Mouse (Mus musculus): ENCODE measurements at regions not wholly inside any gene's neighbourhood (a gene's known extent, or its start where the extent isn't known, plus 50 kb on each side); places are given as distances from the start of the nearest gene placed in this dataset.

DNA sequence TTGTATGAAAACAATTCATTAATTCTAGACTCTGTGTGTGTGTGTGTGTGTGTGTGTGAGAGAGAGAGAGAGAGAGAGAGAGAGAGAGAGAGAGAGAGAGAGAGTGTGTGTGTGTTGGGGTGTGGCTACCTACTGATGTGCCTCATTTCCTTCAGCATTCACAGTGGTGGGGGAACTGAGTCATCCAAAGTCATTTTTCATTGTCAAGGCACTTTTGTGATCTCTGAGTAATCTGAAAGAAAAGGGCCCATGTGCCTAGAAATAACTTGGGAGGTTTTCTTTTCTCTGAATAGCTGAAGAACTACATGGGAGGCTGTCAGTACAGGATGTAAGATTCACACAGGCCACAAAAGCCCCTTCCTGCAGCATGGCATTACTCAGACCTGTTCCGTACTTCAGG is 159.3 kb upstream of the Pter start:
- H3K4me1 ChIP-seq = no peaks in the 10 kb centered on the region
- no peak overlapping the region for H3K4me2 ChIP-seq (replicated peaks)
- no peaks in the 10 kb centered on the region for H3K36me3 ChIP-seq
- no peak overlapping the region for H3K27ac ChIP-seq
- no peak for ATAC-seq (ENCODE audit: low FRiP score, low read depth)
- WGBS = 76% methylated on average over 1 of the region's 1 CpGs
- H3K9me3 ChIP-seq = no peaks in the 10 kb centered on the region
- no peak overlapping the region for H3K4me3 ChIP-seq
- H3K27me3 ChIP-seq (replicated peaks) = no peaks in the 10 kb centered on the region
- no peak overlapping the region for H3K9ac ChIP-seq

DNA sequence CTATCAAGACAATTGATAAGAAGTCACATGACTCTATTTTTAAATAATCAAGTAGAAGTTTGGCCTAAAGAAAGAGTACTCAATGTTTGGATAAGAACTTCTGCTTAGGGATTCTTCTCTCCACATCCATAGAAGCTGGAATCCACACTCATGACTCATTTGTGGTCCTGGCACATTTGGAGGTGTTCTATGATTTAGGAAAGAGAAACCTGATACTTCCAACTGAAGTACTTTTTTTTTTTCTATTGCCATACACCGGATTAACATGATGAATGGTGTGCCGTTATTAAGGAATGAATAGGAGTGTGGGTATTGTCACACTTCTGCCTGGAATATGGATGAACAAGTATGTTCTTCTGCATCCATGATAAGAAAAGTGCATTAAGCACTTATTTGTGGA is 158.5 kb upstream of the Pter start:
- ATAC-seq (ENCODE audit: low FRiP score, low read depth) = no peak
- 98% methylated on average over 2 of the region's 2 CpGs for WGBS

DNA sequence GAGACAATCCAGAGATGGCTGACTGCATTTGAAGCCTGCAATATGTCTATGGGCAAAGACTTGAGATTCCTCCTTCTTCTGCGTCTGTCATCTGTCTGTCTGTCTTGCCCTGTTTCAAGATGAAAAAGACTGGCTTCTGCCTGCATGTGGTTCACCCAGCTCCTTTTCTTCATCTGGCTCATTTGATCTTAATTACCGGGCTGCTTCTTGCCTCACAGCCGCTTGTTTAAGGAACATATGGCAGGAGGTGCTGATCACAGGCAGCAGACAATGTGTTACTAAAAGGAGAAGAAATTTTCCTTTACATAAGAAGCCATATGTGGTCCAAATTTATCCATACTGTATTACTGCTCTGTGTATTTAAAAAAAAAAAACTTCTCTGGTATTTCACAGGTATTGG is 147.0 kb upstream of the Pter start:
- ATAC-seq (ENCODE audit: low FRiP score, low read depth) = no peak
- Histone ChIP-seq H3K4me2 (replicated peaks) (no peak overlapping the region), H3K4me3 (no peak overlapping the region), H3K27me3 (replicated peaks) (no peaks in the 10 kb centered on the region), H3K36me3 (no peaks in the 10 kb centered on the region), H3K9ac (no peak overlapping the region), H3K9me3 (no peaks in the 10 kb centered on the region), H3K27ac (no peak overlapping the region), H3K4me1 (no peaks in the 10 kb centered on the region)
- 64% methylated on average over 3 of the region's 3 CpGs for WGBS

More for the DNA sequence above, 158.5 kb upstream of the Pter start:
- Histone ChIP-seq H3K9me3 (no peaks in the 10 kb centered on the region), H3K36me3 (no peaks in the 10 kb centered on the region), H3K4me3 (no peak overlapping the region), H3K4me2 (replicated peaks) (no peak overlapping the region), H3K9ac (no peak overlapping the region), H3K4me1 (no peaks in the 10 kb centered on the region), H3K27ac (no peak overlapping the region), H3K27me3 (replicated peaks) (no peaks in the 10 kb centered on the region)

DNA sequence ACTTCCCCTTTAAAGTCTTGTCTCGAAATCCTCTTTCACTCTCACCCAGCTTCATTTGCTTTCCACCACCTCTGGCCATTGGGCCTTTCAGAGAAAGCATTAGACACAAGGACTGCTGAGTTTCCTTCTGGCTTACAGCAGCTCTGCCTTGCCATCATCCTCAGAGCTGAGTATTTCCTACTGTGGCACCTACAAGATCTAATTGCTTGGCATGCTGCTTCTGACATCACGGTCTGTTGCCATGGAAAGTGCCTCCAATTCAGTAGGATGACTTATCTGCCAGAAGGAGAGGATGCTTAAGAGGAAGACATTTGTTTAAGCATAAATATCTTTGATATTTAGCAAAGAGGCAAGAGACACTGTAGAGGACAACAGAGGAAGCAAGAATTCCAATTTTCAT is 146.1 kb upstream of the Pter start:
- Histone ChIP-seq H3K9me3 (no peaks in the 10 kb centered on the region), H3K4me1 (no peaks in the 10 kb centered on the region), H3K4me2 (replicated peaks) (no peak overlapping the region), H3K36me3 (no peaks in the 10 kb centered on the region), H3K4me3 (no peak overlapping the region), H3K27ac (no peak overlapping the region), H3K27me3 (replicated peaks) (no peaks in the 10 kb centered on the region), H3K9ac (no peak overlapping the region)
- 66% methylated on average over 2 of the region's 2 CpGs for WGBS
- no peak for ATAC-seq (ENCODE audit: low FRiP score, low read depth)

DNA sequence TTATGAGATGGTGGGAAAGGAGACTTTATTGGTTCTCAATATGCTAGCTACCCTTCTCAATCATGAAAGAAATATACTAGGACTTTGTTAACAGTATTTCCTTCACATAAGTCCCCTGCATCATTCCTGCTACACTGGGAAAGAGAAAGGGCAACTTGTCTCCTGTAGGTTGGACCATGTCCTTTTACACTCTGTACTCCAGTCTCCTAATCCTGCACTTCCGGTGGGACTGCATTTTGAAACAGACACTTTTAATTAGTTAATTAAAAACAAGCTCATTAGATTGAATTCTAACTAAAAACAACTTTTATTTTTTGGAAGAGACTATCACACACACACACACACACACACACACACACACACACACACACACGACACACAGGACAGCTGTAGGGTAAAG is 131.2 kb upstream of the Pter start:
- H3K27ac ChIP-seq = no peak overlapping the region
- no peak overlapping the region for H3K4me2 ChIP-seq (replicated peaks)
- no peaks in the 10 kb centered on the region for H3K4me1 ChIP-seq
- WGBS = 79% methylated on average over 2 of the region's 2 CpGs
- H3K36me3 ChIP-seq = no peaks in the 10 kb centered on the region
- H3K27me3 ChIP-seq (replicated peaks) = no peaks in the 10 kb centered on the region
- no peak for ATAC-seq (ENCODE audit: low FRiP score, low read depth)
- no peak overlapping the region for H3K9ac ChIP-seq
- H3K9me3 ChIP-seq = no peaks in the 10 kb centered on the region
- no peak overlapping the region for H3K4me3 ChIP-seq

DNA sequence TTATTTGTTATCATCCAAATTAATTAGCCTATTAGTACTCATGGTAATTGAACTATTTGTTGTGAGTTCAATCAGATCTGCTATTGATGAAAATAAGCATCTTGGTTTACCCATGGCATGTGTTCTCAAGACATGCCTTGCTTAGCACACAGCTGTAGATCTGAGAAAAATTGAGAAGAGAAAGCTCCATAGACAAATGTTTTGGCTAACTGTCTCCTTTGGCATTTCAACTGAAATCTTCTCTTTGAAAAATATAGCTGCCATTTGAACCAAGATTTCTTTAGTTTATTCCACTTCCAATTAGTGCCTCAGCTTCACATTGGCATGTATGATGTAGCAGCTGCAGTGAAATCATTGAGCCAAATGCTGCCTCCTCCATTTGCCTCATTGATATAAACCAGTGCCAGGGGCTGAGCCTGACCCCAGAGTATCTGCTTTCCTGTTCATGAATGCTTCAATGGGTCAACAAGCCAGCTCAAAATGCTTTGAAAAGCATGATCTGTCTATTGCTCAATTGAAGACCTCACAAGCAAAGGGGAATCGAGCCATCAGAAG is 126.1 kb upstream of the Pter start:
- no peaks in the 10 kb centered on the region for H3K9me3 ChIP-seq
- no peak overlapping the region for H3K9ac ChIP-seq
- H3K4me3 ChIP-seq = no peak overlapping the region
- 76% methylated on average over 1 of the region's 1 CpGs for WGBS
- ATAC-seq (ENCODE audit: low FRiP score, low read depth) = no peak
- no peaks in the 10 kb centered on the region for H3K36me3 ChIP-seq
- H3K4me1 ChIP-seq = no peaks in the 10 kb centered on the region
- no peaks in the 10 kb centered on the region for H3K27me3 ChIP-seq (replicated peaks)
- no peak overlapping the region for H3K27ac ChIP-seq
- H3K4me2 ChIP-seq (replicated peaks) = no peak overlapping the region

DNA sequence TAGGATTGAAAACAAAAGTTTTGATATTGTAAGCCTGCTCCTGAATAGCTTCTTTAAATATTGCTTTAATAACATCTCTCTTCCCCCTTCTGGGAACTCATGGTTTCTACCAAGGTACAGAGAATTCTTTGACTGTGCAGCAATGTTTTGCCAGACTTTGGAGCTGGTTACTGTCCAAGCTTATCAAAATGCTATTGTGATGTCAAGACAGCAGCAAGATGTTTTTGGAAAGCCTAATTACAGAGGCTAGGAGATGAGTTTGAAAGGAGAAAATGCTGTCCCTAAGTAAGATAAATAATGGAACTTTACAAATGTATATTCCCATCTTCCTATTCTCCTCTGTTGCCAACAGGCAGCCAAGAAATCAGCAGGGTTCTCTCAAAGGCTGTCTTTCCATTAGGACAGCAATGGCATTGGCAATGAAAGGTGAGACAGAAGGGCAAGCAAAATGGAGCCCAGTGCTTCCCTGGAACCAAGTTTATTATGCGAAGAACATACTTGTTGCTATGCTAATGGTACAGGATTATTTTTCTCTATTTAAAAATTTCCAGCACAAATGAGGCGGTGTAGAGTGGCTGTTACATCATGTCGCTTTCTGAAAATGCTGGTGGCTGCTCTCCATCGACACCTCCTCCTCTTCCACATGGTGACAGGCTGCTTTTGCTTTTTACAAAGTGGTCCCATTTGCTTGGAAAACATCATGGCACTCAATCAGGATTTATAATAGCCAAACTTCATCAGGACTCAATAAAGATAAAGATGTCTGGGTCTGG is 124.5 kb upstream of the Pter start:
- Histone ChIP-seq H3K4me3 (no peak overlapping the region), H3K4me2 (replicated peaks) (no peak overlapping the region), H3K27ac (no peak overlapping the region), H3K9ac (no peak overlapping the region), H3K36me3 (no peaks in the 10 kb centered on the region), H3K9me3 (no peaks in the 10 kb centered on the region), H3K27me3 (replicated peaks) (no peaks in the 10 kb centered on the region), H3K4me1 (no peaks in the 10 kb centered on the region)
- WGBS = 89% methylated on average over 4 of the region's 4 CpGs
- ATAC-seq (ENCODE audit: low FRiP score, low read depth) = no peak

DNA sequence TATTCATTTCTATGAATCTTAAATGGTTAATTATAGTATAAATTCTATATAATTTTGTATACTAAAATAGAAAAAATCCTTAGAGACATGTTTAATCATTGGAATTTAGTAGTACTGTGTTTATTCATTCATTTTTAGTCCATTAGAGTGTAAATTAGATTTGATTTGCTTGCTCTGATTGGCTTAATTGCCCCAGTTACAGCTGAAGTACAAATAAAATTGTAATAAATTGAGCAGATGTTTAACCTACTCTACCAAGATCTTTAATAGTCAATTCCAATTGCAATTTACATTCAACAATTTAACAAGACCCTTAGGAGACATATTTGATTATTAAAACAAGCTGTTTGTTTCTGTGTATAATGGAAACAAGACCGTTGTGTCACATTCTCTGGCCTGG is 121.2 kb upstream of the Pter start:
- Histone ChIP-seq H3K9ac (no peak overlapping the region), H3K9me3 (no peaks in the 10 kb centered on the region), H3K27ac (no peak overlapping the region), H3K4me1 (no peaks in the 10 kb centered on the region), H3K36me3 (no peaks in the 10 kb centered on the region), H3K27me3 (replicated peaks) (no peaks in the 10 kb centered on the region), H3K4me3 (no peak overlapping the region), H3K4me2 (replicated peaks) (no peak overlapping the region)
- ATAC-seq (ENCODE audit: low FRiP score, low read depth) = no peak
- WGBS = 73% methylated on average over 1 of the region's 1 CpGs

DNA sequence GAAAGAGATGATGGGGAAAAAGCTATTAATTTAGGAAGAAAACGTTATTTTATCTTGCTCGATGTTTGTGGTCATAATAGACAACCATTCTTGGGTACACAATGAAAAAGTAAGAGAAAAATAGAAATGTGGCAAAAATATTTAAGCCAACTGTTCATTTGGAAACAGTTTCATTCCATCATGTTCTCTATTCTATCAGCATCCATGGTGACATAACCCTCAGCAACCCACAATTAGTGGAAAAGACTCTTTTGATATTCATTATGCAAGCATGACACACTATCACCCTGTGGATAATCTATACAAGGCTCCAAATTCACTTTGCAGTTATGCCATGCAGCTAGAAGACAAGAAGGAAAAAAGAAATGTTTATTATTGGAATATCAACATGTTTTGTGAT is 118.7 kb upstream of the Pter start:
- no peak overlapping the region for H3K9ac ChIP-seq
- no peak overlapping the region for H3K4me3 ChIP-seq
- H3K4me2 ChIP-seq (replicated peaks) = no peak overlapping the region
- no peaks in the 10 kb centered on the region for H3K4me1 ChIP-seq
- no peak overlapping the region for H3K27ac ChIP-seq
- no peaks in the 10 kb centered on the region for H3K27me3 ChIP-seq (replicated peaks)
- WGBS = 81% methylated on average over 2 of the region's 2 CpGs
- no peaks in the 10 kb centered on the region for H3K36me3 ChIP-seq
- no peak for ATAC-seq (ENCODE audit: low FRiP score, low read depth)
- no peaks in the 10 kb centered on the region for H3K9me3 ChIP-seq

DNA sequence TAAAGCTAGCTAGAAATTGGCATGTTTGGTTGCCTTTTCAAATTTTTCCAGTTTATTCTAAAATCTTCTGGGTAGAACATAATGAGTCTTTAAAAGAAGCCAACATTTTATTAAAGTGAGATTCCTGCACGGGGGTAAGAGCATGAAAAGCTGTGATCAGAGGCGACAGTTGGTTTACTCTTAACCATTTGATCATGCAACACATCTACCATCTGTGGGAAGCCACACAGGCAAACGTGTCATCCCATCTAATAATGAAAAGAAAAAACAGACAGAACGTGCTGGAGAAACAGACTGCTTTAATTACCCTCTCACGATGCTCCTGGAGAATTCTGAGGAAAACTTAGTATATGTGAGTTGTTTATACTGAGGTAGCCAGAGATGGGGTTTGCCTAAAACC is 115.4 kb upstream of the Pter start:
- no peak overlapping the region for H3K27ac ChIP-seq
- no peaks in the 10 kb centered on the region for H3K36me3 ChIP-seq
- H3K9ac ChIP-seq = no peak overlapping the region
- 76% methylated on average over 5 of the region's 5 CpGs for WGBS
- H3K4me1 ChIP-seq = no peaks in the 10 kb centered on the region
- H3K9me3 ChIP-seq = no peaks in the 10 kb centered on the region
- no peak overlapping the region for H3K4me3 ChIP-seq
- no peak for ATAC-seq (ENCODE audit: low FRiP score, low read depth)
- H3K27me3 ChIP-seq (replicated peaks) = no peaks in the 10 kb centered on the region
- no peak overlapping the region for H3K4me2 ChIP-seq (replicated peaks)

DNA sequence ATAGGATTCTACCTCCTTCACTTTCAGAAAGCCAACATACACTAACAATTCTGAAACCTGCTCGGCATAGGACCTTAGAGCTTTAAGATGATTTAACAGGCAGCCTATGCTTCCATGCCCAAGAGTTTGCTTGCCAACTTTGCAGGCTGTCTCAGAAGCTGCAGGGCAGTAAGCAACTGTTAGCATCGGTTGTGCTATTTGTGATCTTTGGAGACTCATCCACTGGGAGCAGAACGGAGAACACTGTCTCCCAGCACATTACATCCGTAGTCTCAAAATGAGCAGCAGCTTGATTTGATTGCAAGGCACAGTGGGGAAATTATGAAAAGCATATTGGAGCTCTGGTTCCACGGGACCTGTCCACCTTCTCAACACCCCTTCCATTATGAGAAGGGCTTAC is 108.5 kb upstream of the Pter start:
- H3K27me3 ChIP-seq (replicated peaks) = no peaks in the 10 kb centered on the region
- H3K4me3 ChIP-seq = no peak overlapping the region
- no peaks in the 10 kb centered on the region for H3K9me3 ChIP-seq
- WGBS = 88% methylated on average over 5 of the region's 5 CpGs
- H3K9ac ChIP-seq = no peak overlapping the region
- no peaks in the 10 kb centered on the region for H3K4me1 ChIP-seq
- no peak overlapping the region for H3K27ac ChIP-seq
- H3K4me2 ChIP-seq (replicated peaks) = no peak overlapping the region
- no peak for ATAC-seq (ENCODE audit: low FRiP score, low read depth)
- H3K36me3 ChIP-seq = no peaks in the 10 kb centered on the region

DNA sequence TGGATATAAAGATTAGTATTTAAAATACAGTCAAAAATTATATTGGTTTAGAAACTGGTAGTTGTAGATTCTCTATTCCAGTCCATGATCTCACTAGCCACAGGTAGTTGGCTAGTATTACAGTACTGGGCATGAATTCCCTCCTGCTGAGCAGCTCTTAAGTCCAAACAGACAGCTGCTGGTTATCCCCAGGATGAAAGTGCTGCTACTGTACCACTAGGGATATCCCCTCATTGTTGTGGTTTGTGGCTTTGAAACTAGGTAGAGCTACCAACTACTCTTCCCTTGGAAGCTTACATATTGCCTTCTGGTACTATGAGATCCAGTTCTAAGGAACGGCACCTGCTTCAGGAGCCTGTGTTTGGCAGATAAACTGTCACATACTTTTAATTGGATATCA is 97.9 kb upstream of the Pter start:
- Histone ChIP-seq H3K4me1 (no peaks in the 10 kb centered on the region), H3K4me3 (no peak overlapping the region), H3K9me3 (no peaks in the 10 kb centered on the region), H3K9ac (no peak overlapping the region), H3K4me2 (replicated peaks) (no peak overlapping the region), H3K36me3 (no peaks in the 10 kb centered on the region), H3K27ac (no peak overlapping the region), H3K27me3 (replicated peaks) (no peaks in the 10 kb centered on the region)
- WGBS = 96% methylated on average over 1 of the region's 1 CpGs
- no peak for ATAC-seq (ENCODE audit: low FRiP score, low read depth)

DNA sequence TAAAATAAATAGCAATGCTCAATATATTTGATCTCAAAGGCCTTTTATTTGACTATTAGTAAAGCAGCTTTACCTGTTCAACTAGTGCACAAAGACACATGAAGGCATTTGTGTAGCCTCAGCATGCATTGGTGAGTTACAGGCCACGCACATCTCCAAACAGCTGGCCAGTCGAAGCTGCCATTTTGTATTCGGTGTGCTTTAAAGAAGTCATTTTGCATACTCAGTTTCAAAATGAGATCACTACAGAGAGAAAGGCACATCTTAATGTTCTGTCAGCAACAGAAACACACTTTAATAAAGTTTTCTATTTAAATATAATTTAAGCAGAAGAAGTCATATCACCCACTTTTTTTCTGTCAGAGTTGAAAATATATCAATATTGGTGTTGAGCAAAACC is 90.3 kb upstream of the Pter start:
- 98% methylated on average over 3 of the region's 3 CpGs for WGBS
- no peaks in the 10 kb centered on the region for H3K9me3 ChIP-seq
- no peak overlapping the region for H3K9ac ChIP-seq
- H3K36me3 ChIP-seq = no peaks in the 10 kb centered on the region
- H3K4me3 ChIP-seq = no peak overlapping the region
- ATAC-seq (ENCODE audit: low FRiP score, low read depth) = no peak
- H3K4me2 ChIP-seq (replicated peaks) = no peak overlapping the region
- no peak overlapping the region for H3K27ac ChIP-seq
- H3K4me1 ChIP-seq = no peaks in the 10 kb centered on the region
- no peaks in the 10 kb centered on the region for H3K27me3 ChIP-seq (replicated peaks)
